Mouse (Mus musculus) effector memory CD4-positive, alpha-beta T cell, adult 7 months (primary cell): Measurements from ENCODE around the gene Trappc12. TPM values are rescaled to one million over a fixed set of nuclear protein-coding genes. Genes with fewer than 3 reads are reported as not detected.

Experiments
- polyA plus RNA-seq: library from polyadenylated mRNA; unstranded; fragments of 100-300 nt; shearing (Covaris generic); gene quantifications from one replicate; pipeline ENCODE4 v1.2.1, GENCODE M21; 2017

Gene Trappc12
- 55.2 TPM for polyA plus RNA-seq

GRCm38 (mm10) chr12:28750021-28750633 lies at the start of gene Trappc12:
Gene Trappc12 (minus strand): TSS chr12:28750472.

DNA sequence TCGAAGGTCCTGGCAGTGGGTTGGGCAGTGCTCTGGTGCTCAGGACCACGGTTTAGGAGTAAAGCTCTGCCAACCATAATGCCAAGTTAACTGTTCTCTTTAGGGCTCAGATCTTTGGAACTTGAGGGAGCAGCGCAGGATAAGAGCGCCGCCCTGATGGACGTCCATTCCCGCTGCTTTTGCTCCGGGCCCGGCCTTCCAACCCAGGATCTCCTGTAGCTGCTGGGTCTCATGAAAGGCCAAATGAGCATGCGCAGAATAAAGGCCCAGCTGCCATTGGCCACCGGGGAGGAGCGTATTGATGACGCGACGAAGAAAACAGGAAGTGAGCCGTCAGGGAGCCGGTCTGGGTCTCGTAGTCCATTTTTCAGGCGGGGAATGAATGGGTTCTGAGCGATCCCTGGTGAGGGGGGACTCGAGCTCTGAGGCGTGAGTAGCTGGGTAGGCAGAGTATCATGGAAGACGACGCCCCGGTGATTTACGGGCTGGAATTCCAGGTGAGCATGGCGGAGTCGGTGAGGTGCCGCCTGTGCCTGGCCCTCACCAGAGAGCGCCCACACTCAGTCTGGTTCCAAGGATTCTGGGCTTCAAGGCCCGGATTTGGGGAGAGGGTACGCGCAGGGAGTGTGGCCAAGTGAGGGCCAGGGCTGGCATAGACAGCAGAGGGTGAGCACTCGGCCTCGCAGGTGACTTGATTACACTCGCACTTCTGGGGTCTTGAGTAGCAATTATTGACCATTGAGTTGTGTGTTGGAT lies 1.4 kb upstream of the Trappc12 start, which contains the start of gene Eipr1:
TSS of gene Eipr1 (plus strand) at position 296 of the 756 bp plus-strand sequence.

GRCm38 (mm10) chr12:28675121-28675924 lies 74.9 kb downstream of the Trappc12 start, which contains the start of gene Adi1:
Gene Adi1 (plus strand): TSS chr12:28675231.

DNA sequence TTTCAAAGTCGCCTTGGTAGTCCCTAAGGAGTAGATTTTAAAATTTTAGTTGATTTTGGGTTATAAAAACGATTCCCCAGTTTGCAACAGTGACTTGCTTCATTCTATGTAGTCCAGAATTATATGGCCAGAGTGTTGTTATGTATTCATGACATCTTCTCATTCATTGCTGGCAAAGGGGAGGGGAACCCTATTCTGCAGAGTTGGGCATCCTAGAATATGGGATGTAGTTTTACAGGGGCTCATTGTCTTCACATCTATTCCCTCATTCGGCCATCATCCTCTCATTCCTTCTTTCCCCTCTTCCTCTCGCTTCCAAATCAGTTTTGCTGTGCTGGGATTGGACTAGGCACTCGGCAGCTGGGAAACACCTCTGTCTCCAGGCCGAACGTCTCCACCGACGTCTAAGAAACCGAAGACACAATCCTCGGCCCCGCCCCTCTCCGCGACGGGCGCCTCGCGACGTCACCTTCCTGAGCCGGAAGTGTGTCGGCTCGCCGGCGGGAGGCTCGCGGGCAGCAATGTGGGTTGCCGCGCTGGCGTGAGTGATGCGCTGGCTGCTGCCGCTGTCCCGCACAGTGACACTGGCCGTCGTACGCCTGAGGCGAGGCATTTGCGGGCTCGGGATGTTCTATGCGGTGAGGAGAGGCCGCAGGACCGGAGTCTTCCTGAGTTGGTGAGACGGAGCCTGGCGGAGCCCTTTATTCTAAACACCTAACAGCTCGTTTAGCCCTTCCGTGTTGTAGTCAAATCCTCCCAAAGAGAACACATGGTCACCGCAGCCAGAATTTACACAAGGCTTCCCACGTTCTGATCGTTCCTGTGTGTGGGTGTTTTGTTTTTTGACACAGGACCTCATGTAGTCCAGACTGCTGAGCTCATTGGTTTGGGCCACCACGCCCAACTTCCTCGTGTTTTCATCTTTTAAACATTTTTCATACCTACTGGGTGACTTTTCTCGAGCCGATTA lies 100.8 kb downstream of the Trappc12 start, which contains the start of gene Rnaseh1:
TSS of gene Rnaseh1 (plus strand) at position 462 of the 970 bp plus-strand sequence.

Other genes with a start within 250 kb of the Trappc12 start
- not detected for gene Dcdc2c, start 198.1 kb downstream of the Trappc12 start, polyA plus RNA-seq
- 0.37 TPM for gene Allc, start 167.9 kb downstream of the Trappc12 start, polyA plus RNA-seq
- gene Colec11, start 127.1 kb downstream of the Trappc12 start, polyA plus RNA-seq: not detected
- gene Rps7, start 114.5 kb downstream of the Trappc12 start, polyA plus RNA-seq: 924 TPM
- 35.2 TPM for gene Rnaseh1, start 100.9 kb downstream of the Trappc12 start, polyA plus RNA-seq
- 43.5 TPM for gene Adi1, start 75.2 kb downstream of the Trappc12 start, polyA plus RNA-seq
- 44.4 TPM for gene Eipr1, start 1.3 kb upstream of the Trappc12 start, polyA plus RNA-seq